Mouse (Mus musculus) layer of hippocampus, adult 9-11 months (tissue): ENCODE data around the gene AC124108.1.

Experiments
- DNase-seq: peaks from one replicate; pipeline ENCODE4 v3.0.0; 2022

Gene AC124108.1

GRCm38 (mm10) chr1:132202771-132203170 lies 11.5 kb downstream of the AC124108.1 start:
- no peak for DNase-seq

GRCm38 (mm10) chr1:132205958-132206357 lies 14.7 kb downstream of the AC124108.1 start:
- DNase-seq = no peak

- no peak for DNase-seq
Measured at GRCm38 (mm10) chr1:132206828-132207227, 15.6 kb downstream of the AC124108.1 start.

- peak; percentile 73 for DNase-seq
Measured at GRCm38 (mm10) chr1:132208154-132208553, 16.9 kb downstream of the AC124108.1 start.

GRCm38 (mm10) chr1:132209400-132209799 lies 18.1 kb downstream of the AC124108.1 start:
- no peak for DNase-seq

- DNase-seq = no peak
Measured at GRCm38 (mm10) chr1:132210922-132211321, 19.7 kb downstream of the AC124108.1 start.

GRCm38 (mm10) chr1:132211672-132212071 lies 20.4 kb downstream of the AC124108.1 start:
- no peak for DNase-seq

- DNase-seq = peak; percentile 92
Measured at GRCm38 (mm10) chr1:132212218-132212617, 21.0 kb downstream of the AC124108.1 start.

- no peak for DNase-seq
Measured at GRCm38 (mm10) chr1:132213076-132213475, 21.8 kb downstream of the AC124108.1 start.

- no peak for DNase-seq
Measured at GRCm38 (mm10) chr1:132216276-132216675, 25.0 kb downstream of the AC124108.1 start.

- no peak for DNase-seq
Measured at GRCm38 (mm10) chr1:132221627-132222026, 30.4 kb downstream of the AC124108.1 start.

GRCm38 (mm10) chr1:132222166-132222565 lies 30.9 kb downstream of the AC124108.1 start:
- no peak for DNase-seq

- no peak for DNase-seq
Measured at GRCm38 (mm10) chr1:132226297-132227080, 35.2 kb downstream of the AC124108.1 start.

GRCm38 (mm10) chr1:132229667-132230066 lies 38.4 kb downstream of the AC124108.1 start, which contains the start of gene Gm10188:
Gene Gm10188, minus strand, starts transcription at chr1:132229767.
- DNase-seq = no peak

GRCm38 (mm10) chr1:132231470-132232274 lies 40.4 kb downstream of the AC124108.1 start:
- DNase-seq = no peak

- no peak for DNase-seq
Measured at GRCm38 (mm10) chr1:132233566-132233965, 42.3 kb downstream of the AC124108.1 start.

- no peak for DNase-seq
Measured at GRCm38 (mm10) chr1:132234757-132235273, 43.6 kb downstream of the AC124108.1 start.

GRCm38 (mm10) chr1:132237585-132238159 lies 46.4 kb downstream of the AC124108.1 start:
- peak; percentile 36 for DNase-seq

GRCm38 (mm10) chr1:132245010-132245409 lies 53.8 kb downstream of the AC124108.1 start:
- no peak for DNase-seq

GRCm38 (mm10) chr1:132246137-132246536 lies 54.9 kb downstream of the AC124108.1 start:
- DNase-seq = peak; percentile 44

GRCm38 (mm10) chr1:132246641-132247040 lies 55.4 kb downstream of the AC124108.1 start:
- DNase-seq = no peak

- no peak for DNase-seq
Measured at GRCm38 (mm10) chr1:132254467-132254866, 63.2 kb downstream of the AC124108.1 start.
